Mouse (Mus musculus) testis, adult 2 months (tissue): ENCODE measurements at regions not wholly inside any gene's neighbourhood (a gene's known extent, or its start where the extent isn't known, plus 50 kb on each side); places are given as distances from the start of the nearest gene placed in this dataset.

Experiments used
- CTCF ChIP-seq: fragments of 200-500 bp; IDR thresholded peaks from 2 replicates; pipeline ENCODE4 v1.5.1; 2012; ENCODE audit warnings: low read depth, mild to moderate bottlenecking, inconsistent platforms, low read length, moderate library complexity; ENCODE audit not compliant: control insufficient read depth, insufficient read depth, insufficient replicate concordance
- POLR2A ChIP-seq: fragments of 200-500 bp; IDR thresholded peaks from 2 replicates; pipeline ENCODE4 v1.6.1; 2012; ENCODE audit warnings: low read depth, mild to moderate bottlenecking, inconsistent platforms, low read length, moderate library complexity; ENCODE audit not compliant: control insufficient read depth

GRCm38 (mm10) chr4:53351104-53351607, 89.1 kb upstream of the Slc44a1 start:
- TF ChIP-seq POLR2A (no peak), CTCF (no peak)
